Mouse (Mus musculus) G1E-ER4 (cell line): Measurements from ENCODE around the gene Dmd. TPM values are rescaled to one million over a fixed set of nuclear protein-coding genes. Genes with fewer than 3 reads are reported as not detected.

Source experiments
- GATA1 ChIP-seq: IDR thresholded peaks from one replicate; pipeline ENCODE4 v1.8.0; 2012; ENCODE audit warnings: low read length, inconsistent platforms
- polyA plus RNA-seq: library from polyadenylated mRNA; stranded (reverse); fragments of >175 nt; gene quantifications from 2 replicates; pipeline ENCODE4 v1.2.3, GENCODE M21; 2012

Dmd gene
- polyA plus RNA-seq, 1 experiment = not detected

DNA sequence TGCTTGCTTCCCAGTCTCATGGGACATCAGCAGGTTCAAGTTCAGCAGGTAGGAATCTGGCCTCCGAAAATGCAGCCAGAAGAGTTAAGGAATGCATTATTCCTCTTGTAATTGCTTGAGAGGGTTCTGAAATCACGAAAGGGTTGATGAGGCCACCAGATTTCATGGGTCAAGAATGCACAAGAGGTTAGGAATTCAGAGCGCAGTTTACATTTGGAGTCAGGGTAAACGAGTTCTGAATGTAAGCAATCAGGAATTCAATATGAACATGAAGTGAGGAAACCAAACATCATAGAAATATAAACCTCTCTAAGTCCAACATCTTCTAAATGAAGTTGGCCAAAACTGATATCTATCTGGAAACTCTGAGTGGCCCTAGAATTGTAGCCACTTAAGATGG, 1924.4 kb downstream of the Dmd start:
- TF ChIP-seq GATA1 = no peak

DNA sequence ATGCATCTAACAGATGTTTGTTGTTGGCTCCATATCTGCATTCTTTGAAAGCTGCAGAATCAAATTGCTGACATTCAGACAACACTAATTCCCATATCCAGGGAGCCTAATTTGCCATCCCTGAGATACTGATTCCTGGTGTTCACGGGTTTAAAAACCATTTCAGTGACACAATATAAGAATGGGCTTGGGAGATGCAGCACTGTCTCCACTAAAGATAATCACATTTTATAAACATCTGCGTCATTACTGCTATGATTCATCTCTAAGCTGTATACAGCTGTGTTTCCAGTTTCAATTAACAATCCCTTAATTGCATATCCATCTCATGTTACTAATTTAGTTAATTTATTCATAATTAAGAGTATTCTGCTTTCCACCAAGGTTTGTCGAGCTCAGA, 1929.5 kb downstream of the Dmd start:
- no peak for TF ChIP-seq GATA1

DNA sequence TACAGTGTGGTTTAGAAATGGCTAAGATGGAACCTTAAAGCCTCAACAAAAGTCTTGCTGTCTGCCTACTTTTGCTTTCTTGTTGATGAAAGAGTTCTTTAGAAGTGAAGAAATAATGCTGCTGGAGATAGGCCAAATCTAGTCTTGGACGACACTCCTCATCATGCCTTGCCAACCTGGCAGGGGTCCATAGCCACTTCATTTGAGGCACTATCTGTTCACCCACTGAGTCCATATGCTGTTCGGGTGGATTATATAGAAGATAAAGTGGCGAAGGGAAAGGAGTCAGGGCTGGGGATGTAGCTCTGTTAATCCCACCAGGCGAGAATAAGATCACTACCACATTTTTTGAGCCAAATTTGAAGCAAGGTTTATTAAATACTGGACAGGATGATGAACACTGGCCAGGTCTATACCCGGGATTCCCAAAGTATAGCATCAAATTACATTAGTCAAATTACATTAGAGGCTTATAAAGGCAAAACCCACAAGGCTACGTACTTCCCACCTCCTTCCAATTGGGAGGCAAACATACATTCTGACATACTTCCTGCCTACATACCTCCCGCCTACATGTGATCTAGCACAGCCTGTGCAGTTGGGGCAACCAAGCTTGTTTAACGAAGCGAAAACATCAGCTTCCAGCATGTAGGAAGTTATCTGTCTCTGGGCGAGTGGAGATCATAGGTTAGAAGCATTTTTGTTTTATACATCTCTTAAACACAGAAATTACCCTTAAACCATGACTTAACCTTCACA, 1984.2 kb downstream of the Dmd start:
- no peak for TF ChIP-seq GATA1

DNA sequence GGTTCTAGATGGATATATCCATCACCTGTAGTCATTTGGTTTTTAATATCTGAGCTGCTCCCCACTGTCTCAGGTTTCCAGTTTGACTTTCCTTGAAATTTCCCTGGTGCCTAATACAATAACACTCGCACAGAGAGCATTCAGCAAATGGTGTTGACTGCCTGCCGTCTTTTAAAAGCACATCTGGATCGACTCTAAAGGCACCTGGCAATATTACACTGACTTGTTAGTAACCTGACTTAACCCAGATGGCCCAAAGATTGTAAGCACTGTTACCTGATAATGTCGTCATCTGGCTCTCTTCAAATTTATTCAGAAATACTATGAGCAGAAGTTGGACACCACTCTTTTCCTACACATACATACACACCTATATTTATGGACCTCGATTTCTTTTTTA, 2011.9 kb downstream of the Dmd start:
- no peak for TF ChIP-seq GATA1

DNA sequence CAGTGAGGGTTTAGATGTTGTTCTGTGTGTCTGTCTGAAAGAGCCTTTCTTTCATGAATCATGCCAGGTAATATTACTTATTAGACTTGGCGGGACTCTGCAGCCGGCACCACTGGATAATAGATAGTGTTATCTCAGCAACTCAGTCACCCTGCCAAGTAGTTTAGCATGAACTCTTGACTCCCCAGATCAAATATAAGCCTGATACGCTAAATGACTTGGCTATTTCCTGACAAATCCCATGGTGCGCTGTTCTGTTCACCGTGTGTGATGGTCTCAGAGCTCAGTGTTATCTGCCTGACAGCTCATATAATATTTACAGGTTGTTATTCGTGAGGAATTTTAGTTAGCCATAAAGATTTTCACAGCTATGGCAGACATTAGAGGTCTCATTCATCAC, 2012.3 kb downstream of the Dmd start:
- no peak for TF ChIP-seq GATA1

DNA sequence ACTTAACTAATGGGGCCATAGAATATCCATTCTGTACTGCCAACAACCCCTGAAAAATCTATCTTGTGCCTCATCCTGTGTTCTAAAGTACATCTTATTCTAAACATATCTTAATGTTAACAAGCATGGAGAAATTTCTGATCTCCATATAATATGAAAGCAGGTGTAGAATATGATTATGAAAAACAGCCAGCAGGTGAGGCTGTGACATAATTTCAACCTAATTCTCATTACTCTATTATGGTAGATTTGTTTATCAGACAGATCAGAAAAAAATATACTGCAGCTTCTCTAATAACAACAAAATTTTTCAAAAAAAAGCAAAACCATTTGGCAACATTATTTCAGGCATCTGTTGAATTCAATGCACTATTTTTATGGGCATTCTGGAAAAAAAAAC, 2059.6 kb downstream of the Dmd start:
- no peak for TF ChIP-seq GATA1

DNA sequence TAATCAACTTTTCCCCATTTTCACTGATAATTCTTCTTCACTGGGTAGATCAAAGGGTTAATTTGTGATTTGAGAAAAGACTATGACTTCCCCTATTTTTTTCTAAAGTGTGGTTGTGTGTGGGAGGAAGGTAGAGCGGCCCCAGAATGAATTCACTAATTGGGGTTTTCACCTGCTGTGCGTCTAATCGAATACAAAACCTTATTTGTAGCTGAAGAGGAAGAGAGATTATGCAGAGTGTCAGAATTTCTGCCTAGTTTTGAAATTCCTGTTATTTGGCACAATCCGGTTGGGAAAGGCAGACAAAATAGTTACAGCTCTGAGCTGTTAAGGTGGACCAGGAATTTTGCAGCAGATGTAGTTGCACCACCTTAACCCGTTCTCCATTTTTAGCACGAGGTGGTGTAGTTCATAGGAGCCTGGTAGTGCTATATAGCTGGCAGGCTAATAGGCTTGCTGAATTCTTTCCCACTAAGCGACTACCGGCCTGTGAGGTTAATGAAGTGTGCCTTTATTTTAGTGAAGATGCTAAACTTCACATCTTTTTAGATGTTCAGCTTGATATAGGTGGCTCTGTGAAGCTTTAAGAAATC, 2092.9 kb downstream of the Dmd start:
- no peak for TF ChIP-seq GATA1

DNA sequence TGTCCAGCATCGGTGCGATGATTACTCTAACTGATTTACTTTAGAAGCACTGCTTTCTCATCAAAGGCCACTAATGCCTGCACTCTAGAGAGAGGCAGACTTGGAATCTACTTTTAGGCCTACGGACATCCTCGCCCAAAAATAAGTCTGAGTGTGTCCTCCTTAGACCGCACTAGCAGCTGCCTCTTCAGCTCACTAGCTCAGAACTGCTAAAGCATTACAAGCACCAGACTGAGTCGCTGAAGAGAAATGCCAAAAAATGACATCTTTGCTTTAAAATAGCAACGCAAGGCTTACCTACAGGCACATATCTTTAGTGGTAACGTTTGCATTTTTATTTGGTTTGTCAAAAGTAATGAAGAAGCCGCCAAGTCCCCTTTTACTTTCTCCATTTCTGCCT, 2098.0 kb downstream of the Dmd start:
- TF ChIP-seq GATA1 = no peak

DNA sequence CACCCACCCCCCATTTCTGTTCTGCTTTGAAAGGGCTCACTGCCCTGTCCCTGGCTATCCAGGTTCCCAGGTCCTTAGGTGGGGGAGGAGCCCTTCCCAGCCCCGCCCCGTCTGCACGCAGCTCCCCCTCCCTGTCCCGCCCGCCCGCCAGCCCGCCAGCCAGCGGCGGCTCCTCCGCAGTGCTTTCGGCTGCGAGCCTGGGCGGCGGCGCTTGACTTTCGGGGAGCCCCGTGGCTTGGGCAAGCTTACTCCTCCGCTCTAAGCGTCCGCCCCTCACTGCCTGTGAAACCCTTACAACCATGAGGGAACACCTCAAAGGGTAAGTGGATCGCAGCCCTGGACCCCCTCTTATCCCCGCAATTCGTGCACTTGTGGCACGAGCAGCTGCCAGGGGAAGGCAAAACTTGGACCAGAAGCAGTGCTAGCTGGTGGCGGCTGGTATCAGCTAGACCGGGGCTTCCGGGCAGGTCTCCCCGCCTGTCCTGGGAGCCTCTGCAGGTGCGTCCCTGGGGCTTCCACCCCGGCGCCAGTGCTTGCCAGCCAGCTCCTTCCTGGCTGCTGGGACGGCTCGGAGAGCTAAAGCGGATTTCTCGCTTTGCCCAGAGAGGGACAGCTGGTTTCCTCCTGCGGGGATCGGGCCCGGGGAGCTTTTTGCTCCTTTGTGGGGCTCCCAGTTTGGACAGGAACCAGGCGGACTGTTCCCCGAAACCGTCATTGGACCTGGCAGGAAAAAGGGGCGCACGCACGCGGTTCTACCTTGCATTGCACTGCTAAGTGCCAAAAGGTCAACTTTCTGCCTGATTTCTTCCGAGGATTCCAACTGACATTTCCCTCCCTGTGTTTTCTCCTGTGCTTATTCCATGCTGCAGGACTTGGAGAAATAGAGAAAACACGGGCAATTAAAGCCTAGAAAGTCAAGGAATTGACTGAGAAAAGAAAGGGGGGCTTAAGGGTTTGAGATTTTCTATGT, 2099.8 kb downstream of the Dmd start:
- no peak for TF ChIP-seq GATA1

DNA sequence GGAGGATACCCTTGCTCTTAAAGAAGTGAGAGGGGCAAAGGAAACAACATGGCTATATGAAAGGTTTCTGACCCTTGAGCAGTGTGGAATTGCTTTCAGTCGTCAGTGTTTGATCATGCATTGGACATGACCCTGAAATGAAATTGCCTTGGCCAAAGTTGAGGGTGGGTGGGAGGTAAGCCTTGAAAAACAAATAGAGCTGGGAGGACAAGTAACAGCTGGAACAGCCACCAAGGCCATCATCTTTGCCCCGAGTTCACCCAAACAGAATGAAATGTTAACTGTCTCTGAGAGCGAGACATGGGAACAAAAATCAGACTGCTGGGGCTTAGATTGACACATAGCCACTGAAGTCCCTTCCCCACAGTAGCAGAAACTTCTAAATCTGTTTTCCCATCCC, 2100.9 kb downstream of the Dmd start:
- no peak for TF ChIP-seq GATA1

DNA sequence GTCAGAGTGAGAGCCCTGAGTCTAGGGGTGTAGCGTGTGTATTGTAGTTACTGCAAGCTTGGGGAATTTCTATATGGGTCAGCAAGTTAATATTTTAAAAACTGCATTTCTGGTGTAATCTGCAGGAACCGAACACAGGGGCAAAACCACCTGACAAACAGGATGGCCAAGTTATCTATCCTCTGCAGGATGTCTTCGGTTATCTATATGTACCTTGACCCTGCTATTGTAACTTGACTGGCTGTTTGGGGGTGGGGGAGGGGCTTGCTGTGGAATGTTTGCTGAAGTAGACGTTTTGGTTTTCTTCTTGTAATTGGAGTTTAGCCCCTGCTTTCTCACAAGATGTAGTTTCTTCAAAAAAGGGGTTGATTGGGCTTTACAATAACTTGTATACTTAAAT, 2124.9 kb downstream of the Dmd start:
- no peak for TF ChIP-seq GATA1

DNA sequence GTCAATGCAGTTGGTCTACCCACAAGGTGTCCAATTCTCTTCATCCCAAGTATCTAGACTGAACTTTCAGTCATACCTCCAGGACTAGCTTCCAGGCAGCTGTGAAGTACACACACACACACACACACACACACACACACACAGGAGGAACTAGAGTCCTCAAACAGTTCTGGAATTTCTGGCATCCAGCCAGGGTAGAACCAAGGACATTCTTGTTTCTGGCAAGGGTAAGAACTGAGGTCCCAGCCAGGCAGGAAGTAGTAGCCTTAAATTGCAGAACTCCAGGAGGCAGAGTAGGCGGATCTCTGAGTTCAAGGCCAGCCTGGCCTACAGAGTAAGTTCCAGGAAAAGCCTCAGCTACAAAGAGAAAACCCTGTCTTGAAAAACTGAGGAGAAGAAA, 2128.2 kb downstream of the Dmd start:
- TF ChIP-seq GATA1 = no peak

DNA sequence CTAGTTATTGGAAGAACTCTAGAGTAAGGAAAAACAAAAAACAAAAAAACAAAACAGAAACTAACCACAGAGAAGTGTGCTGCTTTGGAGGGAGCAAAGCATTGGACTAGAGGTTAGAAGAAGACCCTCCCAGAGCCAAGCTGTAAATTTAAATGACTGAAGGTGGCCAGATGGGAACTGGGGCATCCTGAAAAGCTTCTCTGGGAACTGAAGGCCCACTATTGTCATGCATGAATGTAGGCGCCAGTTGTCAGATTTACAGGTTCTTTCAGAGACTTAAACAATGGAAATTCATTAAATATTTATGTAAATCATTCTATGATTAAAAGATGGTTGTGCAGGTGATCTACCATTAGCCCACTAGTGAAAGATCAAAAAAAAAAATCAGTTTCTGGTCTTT, 2128.9 kb downstream of the Dmd start:
- no peak for TF ChIP-seq GATA1

DNA sequence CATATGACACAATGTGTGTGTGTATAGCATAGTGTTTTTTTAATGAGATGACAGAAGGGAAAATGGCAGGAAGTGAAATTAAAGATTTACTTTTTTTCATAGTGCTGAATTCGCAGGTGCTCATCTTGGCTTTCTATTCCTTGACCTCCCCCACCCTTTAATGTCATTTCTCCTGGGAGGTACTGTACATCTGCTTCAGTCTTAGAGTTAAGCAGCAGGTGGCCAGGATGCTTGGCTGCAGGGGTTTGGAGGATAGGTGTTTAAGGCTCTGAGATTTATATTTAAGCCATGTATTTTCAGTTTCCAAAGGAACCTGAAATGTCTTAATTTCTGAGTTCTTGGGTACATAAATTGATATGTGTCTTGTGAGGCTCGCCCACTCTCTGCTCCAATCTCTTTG, 2130.5 kb downstream of the Dmd start:
- TF ChIP-seq GATA1 = no peak

DNA sequence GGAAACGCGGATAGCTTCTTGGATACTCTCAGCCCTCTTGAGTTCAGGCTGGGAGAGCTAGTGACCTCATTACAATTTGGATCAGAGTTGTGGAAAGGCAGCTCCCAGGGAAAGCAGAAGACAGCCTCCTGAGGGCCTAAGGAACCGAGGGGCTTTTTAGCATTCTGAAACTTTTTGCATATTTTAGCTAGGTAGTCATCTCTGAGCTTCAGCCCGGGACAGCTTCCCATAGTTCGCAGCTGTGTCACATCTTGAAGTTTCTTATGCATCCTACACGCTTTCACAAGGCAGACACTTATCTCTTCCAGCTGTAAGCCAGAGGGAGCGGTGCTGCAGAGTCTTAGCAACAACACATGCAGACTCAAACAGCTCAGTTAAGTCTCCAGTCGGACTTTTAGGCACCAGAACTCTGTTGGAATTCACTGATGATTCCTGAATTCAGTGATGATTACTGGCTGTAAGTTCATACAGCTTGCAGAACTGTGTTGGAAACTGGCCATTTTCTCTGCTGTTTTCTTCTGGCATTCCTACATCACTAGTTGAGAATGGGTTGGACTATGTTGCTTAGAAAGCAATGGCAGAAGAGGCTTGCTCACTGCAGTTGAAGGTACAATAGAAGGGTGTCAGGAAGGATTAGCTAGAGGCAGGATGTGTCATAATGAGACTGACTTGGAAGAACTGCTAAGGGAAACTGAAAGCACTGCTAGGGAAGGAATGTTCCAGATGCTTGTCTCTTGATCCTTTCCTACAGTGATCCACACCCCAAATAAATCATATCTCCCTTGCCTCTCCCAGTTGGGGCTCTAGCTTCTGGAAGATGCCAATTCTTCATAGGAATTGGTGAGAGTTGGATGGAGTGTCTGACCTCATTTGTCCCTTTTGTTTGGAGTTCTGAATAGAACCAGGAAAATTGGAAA, 2135.8 kb downstream of the Dmd start:
- no peak for TF ChIP-seq GATA1

DNA sequence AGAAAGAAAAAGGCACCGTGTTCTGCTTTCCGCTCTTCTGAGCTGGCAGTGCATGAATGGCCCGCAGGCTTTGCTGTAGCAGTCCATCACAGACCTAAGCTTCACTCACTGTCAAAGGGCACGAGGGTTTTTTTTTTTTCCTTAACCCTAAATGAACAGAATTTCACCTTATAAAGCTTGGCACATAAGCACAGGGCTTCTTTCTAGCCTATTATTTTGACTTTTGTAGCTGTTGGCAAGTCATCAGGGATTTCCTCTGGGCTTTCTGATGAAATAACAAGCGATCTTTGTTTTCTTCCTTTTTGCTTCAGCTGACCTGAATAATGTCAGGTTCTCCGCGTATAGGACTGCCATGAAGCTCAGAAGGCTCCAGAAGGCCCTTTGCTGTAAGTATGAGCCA, 2140.8 kb downstream of the Dmd start:
- no peak for TF ChIP-seq GATA1
